Mouse (Mus musculus) adrenal gland, postnatal 4 days (tissue): ENCODE results near the gene Smpd3. TPM values are rescaled to one million over a fixed set of nuclear protein-coding genes. Genes with fewer than 3 reads are reported as not detected.
"Not testable (repeated sequence)": the region's sequence is repeated elsewhere in the genome, so short reads cannot be mapped to it uniquely, and the experiment has no call there.

Experiments
- DNase-seq, 2 experiments: peaks; one replicate each; pipeline ENCODE4 v3.0.0; 2021 to 2022; ENCODE audit warnings: low spot score in 2 of 2, mixed read lengths in 2 of 2
- total RNA-seq, 2 experiments: library from RNA; stranded (reverse); gene quantifications; 2 replicates each; pipeline ENCODE4 v1.2.3; 2021

The Smpd3 gene
- total RNA-seq, 2 experiments from 2014 or later, result 16.4 to 17.0 TPM

GRCm38 (mm10) chr8:106332498-106332897, 5.3 kb downstream of the Smpd3 start:
- DNase-seq, result no peak

GRCm38 (mm10) chr8:106326624-106327023, 11.2 kb downstream of the Smpd3 start:
- no peak for DNase-seq

- no peak for DNase-seq
Measured at GRCm38 (mm10) chr8:106321434-106321833, 16.4 kb downstream of the Smpd3 start.

- no peak for DNase-seq
Measured at GRCm38 (mm10) chr8:106320002-106320401, 17.8 kb downstream of the Smpd3 start.

GRCm38 (mm10) chr8:106317091-106317490, 20.7 kb downstream of the Smpd3 start:
- DNase-seq, result no peak

GRCm38 (mm10) chr8:106316506-106316905, 21.3 kb downstream of the Smpd3 start:
- no peak for DNase-seq

GRCm38 (mm10) chr8:106315402-106316187, 22.2 kb downstream of the Smpd3 start:
- DNase-seq, result no peak

- DNase-seq, result no peak
Measured at GRCm38 (mm10) chr8:106313799-106314198, 24.0 kb downstream of the Smpd3 start.

- DNase-seq, result no peak
Measured at GRCm38 (mm10) chr8:106313120-106313737, 24.6 kb downstream of the Smpd3 start.

GRCm38 (mm10) chr8:106311967-106312366, 25.8 kb downstream of the Smpd3 start:
- no peak for DNase-seq

- no peak for DNase-seq
Measured at GRCm38 (mm10) chr8:106310026-106310652, 27.6 kb downstream of the Smpd3 start.

- DNase-seq, result not testable (repeated sequence)
Measured at GRCm38 (mm10) chr8:106308082-106308786, 29.6 kb downstream of the Smpd3 start.

- DNase-seq, result no peak
Measured at GRCm38 (mm10) chr8:106307586-106307985, 30.2 kb downstream of the Smpd3 start.

- DNase-seq, result not testable (repeated sequence)
Measured at GRCm38 (mm10) chr8:106306711-106307248, 31.0 kb downstream of the Smpd3 start.

GRCm38 (mm10) chr8:106306076-106306475, 31.7 kb downstream of the Smpd3 start:
- no peak for DNase-seq

GRCm38 (mm10) chr8:106305301-106305700, 32.5 kb downstream of the Smpd3 start:
- no peak for DNase-seq

- DNase-seq, result no peak
Measured at GRCm38 (mm10) chr8:106304321-106304720, 33.5 kb downstream of the Smpd3 start.

- no peak for DNase-seq
Measured at GRCm38 (mm10) chr8:106300739-106301715, 36.8 kb downstream of the Smpd3 start.

- DNase-seq, result no peak
Measured at GRCm38 (mm10) chr8:106299686-106300085, 38.1 kb downstream of the Smpd3 start.

GRCm38 (mm10) chr8:106298846-106299245, 38.9 kb downstream of the Smpd3 start:
- no peak for DNase-seq
